In the genomic region with DNA sequence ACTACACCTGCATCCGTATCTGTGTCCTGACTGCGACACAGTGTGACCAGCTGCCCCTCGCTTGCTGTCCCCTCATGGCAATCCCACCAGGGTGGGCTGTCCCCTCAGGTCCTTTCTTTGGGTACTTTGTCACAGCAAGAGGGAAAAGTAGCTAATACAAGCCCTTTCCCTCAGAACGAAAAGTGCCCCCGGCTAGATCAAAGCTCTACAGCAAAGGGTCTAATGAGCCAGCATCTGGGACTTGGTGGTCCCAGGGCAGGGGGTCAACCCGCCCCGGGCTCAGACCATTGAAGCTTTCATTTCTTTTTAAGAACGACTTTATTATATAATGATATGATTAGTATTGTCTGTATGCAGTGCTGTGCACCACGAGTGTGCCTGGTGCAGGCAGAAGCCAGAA, we compare ENCODE assay signal across 26 mouse cellular contexts. TPM values are rescaled to one million over a fixed set of nuclear protein-coding genes. Genes with fewer than 3 reads are reported as not detected.
A peak's percentile ranks its signal among the peaks of the same experiment; 100 is the strongest.
DNase-seq lines count a peak whose midpoint lies in the region; ATAC-seq and TF ChIP-seq lines count a peak whose summit lies in the region.
"Had no signal": no experiment of that assay in that cellular context is flagged by ENCODE, and none has a peak within 500 bp of the region (broad histone marks: within the 10 kb centered on the region; RNA-seq: fewer than 3 reads in every experiment).

No protein-coding gene starts in this region.

- no peak overlapping the region for H3K9ac ChIP-seq in heart, embryonic 11.5 days (ENCODE audit: low read depth, low read length)
- H3K9ac ChIP-seq in hindbrain, embryonic 12.5 days: no peak overlapping the region
- no peak overlapping the region for H3K9ac ChIP-seq in hindbrain, embryonic 13.5 days
- no peak overlapping the region for H3K9ac ChIP-seq in stomach, postnatal 0 days (ENCODE audit: low read length)
- H3K9ac ChIP-seq: embryonic facial prominence, embryonic 12.5 days; embryonic facial prominence, embryonic 15.5 days; forebrain, embryonic 12.5 days; forebrain, embryonic 15.5 days; heart, embryonic 13.5 days; intestine, embryonic 15.5 days had no signal

- no peak overlapping the region for H3K27ac ChIP-seq in heart, embryonic 11.5 days (ENCODE audit: low read depth, low read length)
- no peak overlapping the region for H3K27ac ChIP-seq in hindbrain, embryonic 12.5 days
- H3K27ac ChIP-seq in hindbrain, embryonic 13.5 days: no peak overlapping the region
- H3K27ac ChIP-seq in stomach, postnatal 0 days (replicated peaks): no peak overlapping the region
- H3K27ac ChIP-seq: embryonic facial prominence, embryonic 12.5 days; embryonic facial prominence, embryonic 15.5 days; forebrain, embryonic 12.5 days; forebrain, embryonic 15.5 days; heart, embryonic 13.5 days; intestine, embryonic 15.5 days had no signal

- peak; percentile 68 for DNase-seq in heart, adult 11 months
- DNase-seq in retina, postnatal 1 day: peak; percentile 20
- DNase-seq in retina, embryonic 14.5 days (ENCODE audit: low spot score): no peak
- DNase-seq in stomach, postnatal 0 days (ENCODE audit: low spot score): peak; percentile 6
- DNase-seq: adrenal gland, postnatal 10 days; adrenal gland, postnatal 36 days; B cell, adult 2 months; cerebellum, adult 18-20 months; cerebellum, adult 9-10 months; cerebellum, postnatal 14 days; gastrocnemius, postnatal 10 days; gastrocnemius, postnatal 36 days; heart, postnatal 14 days had no signal

- no peak overlapping the region for H3K4me3 ChIP-seq in heart, embryonic 11.5 days (ENCODE audit: low read depth, low read length)
- H3K4me3 ChIP-seq in hindbrain, embryonic 12.5 days: no peak overlapping the region
- no peak overlapping the region for H3K4me3 ChIP-seq in hindbrain, embryonic 13.5 days
- no peak overlapping the region for H3K4me3 ChIP-seq in stomach, postnatal 0 days (ENCODE audit: low read depth, low read length)
- H3K4me3 ChIP-seq: embryonic facial prominence, embryonic 12.5 days; embryonic facial prominence, embryonic 15.5 days; forebrain, embryonic 12.5 days; forebrain, embryonic 15.5 days; heart, embryonic 13.5 days; intestine, embryonic 15.5 days had no signal

- ATAC-seq in heart, embryonic 11.5 days (replicated peaks; ENCODE audit: insufficient number of reproducible peaks, low FRiP score, low TSS enrichment): no peak
- ATAC-seq in hindbrain, embryonic 12.5 days (ENCODE audit: low FRiP score): 0 out of 2 replicates have a peak, but pooled peaks have one; percentile 16
- ATAC-seq in hindbrain, embryonic 13.5 days (ENCODE audit: low FRiP score): no peak
- ATAC-seq in stomach, postnatal 0 days (ENCODE audit: low FRiP score, low TSS enrichment): no peak
- ATAC-seq: forebrain, embryonic 15.5 days; hindbrain, embryonic 16.5 days; intestine, embryonic 15.5 days; Patski had no signal

- no peaks in the 10 kb centered on the region for H3K4me1 ChIP-seq in heart, embryonic 11.5 days (ENCODE audit: control insufficient read depth, insufficient read depth, low read length)
- H3K4me1 ChIP-seq in hindbrain, embryonic 12.5 days: no peaks in the 10 kb centered on the region
- H3K4me1 ChIP-seq in hindbrain, embryonic 13.5 days (replicated peaks): no peaks in the 10 kb centered on the region
- H3K4me1 ChIP-seq in stomach, postnatal 0 days (replicated peaks; ENCODE audit: control insufficient read depth, insufficient read depth): no peaks in the 10 kb centered on the region
- H3K4me1 ChIP-seq: embryonic facial prominence, embryonic 12.5 days; embryonic facial prominence, embryonic 15.5 days; forebrain, embryonic 12.5 days; forebrain, embryonic 15.5 days; heart, embryonic 13.5 days; intestine, embryonic 15.5 days had no signal

- TF ChIP-seq CTCF in stomach, postnatal 0 days (IDR thresholded peaks at IDR 0.05; ENCODE audit: low read depth): no peak

- H3K27me3 ChIP-seq in heart, embryonic 11.5 days (ENCODE audit: control insufficient read depth, insufficient read depth, low read length): peaks cover 6% of the 10 kb centered on the region; the same call in 1 of the 2 replicates
- peaks cover 11% of the 10 kb centered on the region; the same call in 1 of the 2 replicates for H3K27me3 ChIP-seq in hindbrain, embryonic 12.5 days
- peaks cover 5% of the 10 kb centered on the region for H3K27me3 ChIP-seq in hindbrain, embryonic 13.5 days
- no peaks in the 10 kb centered on the region for H3K27me3 ChIP-seq in stomach, postnatal 0 days (ENCODE audit: control insufficient read depth, insufficient read depth, low read length)
- H3K27me3 ChIP-seq: embryonic facial prominence, embryonic 12.5 days; embryonic facial prominence, embryonic 15.5 days; forebrain, embryonic 15.5 days; intestine, embryonic 15.5 days had no signal

- H3K9me3 ChIP-seq in heart, embryonic 11.5 days (replicated peaks; ENCODE audit: control insufficient read depth, low read length): no peaks in the 10 kb centered on the region
- peaks cover 3% of the 10 kb centered on the region; the same call in 1 of the 2 replicates for H3K9me3 ChIP-seq in hindbrain, embryonic 12.5 days (replicated peaks)
- H3K9me3 ChIP-seq in hindbrain, embryonic 13.5 days: no peaks in the 10 kb centered on the region
- no peaks in the 10 kb centered on the region for H3K9me3 ChIP-seq in stomach, postnatal 0 days (ENCODE audit: control insufficient read depth, low read length)
- H3K9me3 ChIP-seq: embryonic facial prominence, embryonic 12.5 days; embryonic facial prominence, embryonic 15.5 days; forebrain, embryonic 12.5 days; forebrain, embryonic 15.5 days; G1E; heart, embryonic 13.5 days; intestine, embryonic 15.5 days had no signal

- TF ChIP-seq EP300 in stomach, postnatal 0 days (optimal IDR thresholded peaks at IDR 0.05): no peak

- no peaks in the 10 kb centered on the region for H3K36me3 ChIP-seq in heart, embryonic 11.5 days (ENCODE audit: control insufficient read depth, insufficient read depth, low read length)
- no peaks in the 10 kb centered on the region for H3K36me3 ChIP-seq in hindbrain, embryonic 12.5 days
- H3K36me3 ChIP-seq in hindbrain, embryonic 13.5 days: no peaks in the 10 kb centered on the region
- no peaks in the 10 kb centered on the region for H3K36me3 ChIP-seq in stomach, postnatal 0 days (ENCODE audit: control insufficient read depth, insufficient read depth, low read length)
- H3K36me3 ChIP-seq: embryonic facial prominence, embryonic 12.5 days; embryonic facial prominence, embryonic 15.5 days; forebrain, embryonic 12.5 days; forebrain, embryonic 15.5 days; G1E; heart, embryonic 13.5 days; intestine, embryonic 15.5 days had no signal

- no peak overlapping the region for H3K4me2 ChIP-seq in heart, embryonic 11.5 days
- H3K4me2 ChIP-seq in hindbrain, embryonic 12.5 days (replicated peaks): no peak overlapping the region
- no peak overlapping the region for H3K4me2 ChIP-seq in hindbrain, embryonic 13.5 days
- H3K4me2 ChIP-seq in stomach, postnatal 0 days (replicated peaks; ENCODE audit: low read depth): no peak overlapping the region
- H3K4me2 ChIP-seq: embryonic facial prominence, embryonic 12.5 days; embryonic facial prominence, embryonic 15.5 days; forebrain, embryonic 12.5 days; forebrain, embryonic 15.5 days; heart, embryonic 13.5 days; intestine, embryonic 15.5 days had no signal

- WGBS in heart, embryonic 11.5 days (ENCODE audit: insufficient replicate concordance): 69% methylated on average over 9 of the region's 9 CpGs
- WGBS in hindbrain, embryonic 12.5 days: 55% methylated on average over 9 of the region's 9 CpGs
- 67% methylated on average over 9 of the region's 9 CpGs for WGBS in hindbrain, embryonic 13.5 days
- 76% methylated on average over 9 of the region's 9 CpGs for WGBS in stomach, postnatal 0 days

RNA-seq across cellular contexts. Expression of gene Theg, which starts 8.9 kb away (rescaled TPM):
- polyA plus RNA-seq in heart, embryonic 11.5 days (2014; fragmentation: Nextera tagmentation; extraction: Ambion mirVana): not detected in 2 replicates
- polyA plus RNA-seq in hindbrain, embryonic 12.5 days (2016; fragmentation: Nextera tagmentation; extraction: Ambion mirVana): not detected in 2 replicates
- not detected in 2 replicates for polyA plus RNA-seq in hindbrain, embryonic 13.5 days (2015; fragmentation: Nextera tagmentation; extraction: Ambion mirVana)
- not detected in 2 replicates for polyA plus RNA-seq in stomach, postnatal 0 days (2015; fragmentation: Nextera tagmentation; extraction: Ambion mirVana)
- polyA plus RNA-seq: embryonic facial prominence, embryonic 12.5 days; embryonic facial prominence, embryonic 15.5 days; forebrain, embryonic 12.5 days; forebrain, embryonic 15.5 days; G1E; heart, embryonic 13.5 days; heart, embryonic 16.5 days; hindbrain, embryonic 16.5 days; intestine, embryonic 15.5 days; Patski had no signal

RNA-seq across cellular contexts. Expression of gene Mier2, which starts 23.3 kb away (rescaled TPM):
- polyA plus RNA-seq in heart, embryonic 11.5 days (2014; fragmentation: Nextera tagmentation; extraction: Ambion mirVana): 26.5 and 29.3 TPM in 2 replicates
- 57.8 and 66.1 TPM in 2 replicates for polyA plus RNA-seq in hindbrain, embryonic 12.5 days (2016; fragmentation: Nextera tagmentation; extraction: Ambion mirVana)
- 52.4 and 57.1 TPM in 2 replicates for polyA plus RNA-seq in hindbrain, embryonic 13.5 days (2015; fragmentation: Nextera tagmentation; extraction: Ambion mirVana)
- polyA plus RNA-seq in stomach, postnatal 0 days (2015; fragmentation: Nextera tagmentation; extraction: Ambion mirVana): 24.0 and 25.4 TPM in 2 replicates

RNA-seq across cellular contexts. Expression of gene C2cd4c, which starts 35.5 kb away (rescaled TPM):
- polyA plus RNA-seq in heart, embryonic 11.5 days (2014; fragmentation: Nextera tagmentation; extraction: Ambion mirVana): not detected in 2 replicates
- 0.08 TPM in 1 of 2 replicates, not detected in the other for polyA plus RNA-seq in hindbrain, embryonic 12.5 days (2016; fragmentation: Nextera tagmentation; extraction: Ambion mirVana)
- polyA plus RNA-seq in hindbrain, embryonic 13.5 days (2015; fragmentation: Nextera tagmentation; extraction: Ambion mirVana): 0.17 and 0.27 TPM in 2 replicates
- polyA plus RNA-seq in stomach, postnatal 0 days (2015; fragmentation: Nextera tagmentation; extraction: Ambion mirVana): 0.02 and 0.07 TPM in 2 replicates
- polyA plus RNA-seq: embryonic facial prominence, embryonic 15.5 days; forebrain, embryonic 12.5 days; G1E; heart, embryonic 13.5 days; heart, embryonic 16.5 days; Patski had no signal

RNA-seq across cellular contexts. Expression of gene Plpp2, which starts 44.7 kb away (rescaled TPM):
- polyA plus RNA-seq in heart, embryonic 11.5 days (2014; fragmentation: Nextera tagmentation; extraction: Ambion mirVana): 14.2 and 15.6 TPM in 2 replicates
- polyA plus RNA-seq in hindbrain, embryonic 12.5 days (2016; fragmentation: Nextera tagmentation; extraction: Ambion mirVana): 13.4 and 14.6 TPM in 2 replicates
- polyA plus RNA-seq in hindbrain, embryonic 13.5 days (2015; fragmentation: Nextera tagmentation; extraction: Ambion mirVana): 14.5 and 16.5 TPM in 2 replicates
- polyA plus RNA-seq in stomach, postnatal 0 days (2015; fragmentation: Nextera tagmentation; extraction: Ambion mirVana): 81.8 and 92.1 TPM in 2 replicates

RNA-seq across cellular contexts. Expression of gene Shc2, which starts 59.4 kb away (rescaled TPM):
- polyA plus RNA-seq in heart, embryonic 11.5 days (2014; fragmentation: Nextera tagmentation; extraction: Ambion mirVana): 1.3 and 2.6 TPM in 2 replicates
- polyA plus RNA-seq in hindbrain, embryonic 12.5 days (2016; fragmentation: Nextera tagmentation; extraction: Ambion mirVana): 30.3 and 33.0 TPM in 2 replicates
- polyA plus RNA-seq in hindbrain, embryonic 13.5 days (2015; fragmentation: Nextera tagmentation; extraction: Ambion mirVana): 24.5 and 26.5 TPM in 2 replicates
- polyA plus RNA-seq in stomach, postnatal 0 days (2015; fragmentation: Nextera tagmentation; extraction: Ambion mirVana): 2.7 and 3.3 TPM in 2 replicates
- polyA plus RNA-seq: G1E had no signal
